Mouse (Mus musculus) thymus, adult 2 months (tissue): ENCODE data around the gene Marveld1. TPM values are rescaled to one million over a fixed set of nuclear protein-coding genes. Genes with fewer than 3 reads are reported as not detected.

Experiments
- DNase-seq: peaks from one replicate; pipeline ENCODE4 v3.0.0; 2021
- H3K27ac ChIP-seq: fragments of 200-500 bp; 2 replicates; pipeline ENCODE4 v1.5.1; 2012; ENCODE audit warnings: low read length, control low read depth; ENCODE audit not compliant: control insufficient read depth, insufficient read depth
- H3K27me3 ChIP-seq: fragments of 200-500 bp; 2 replicates; pipeline ENCODE4 v1.6.1; 2012; ENCODE audit warnings: mild to moderate bottlenecking, low read length, moderate library complexity, mixed read lengths; ENCODE audit not compliant: control insufficient read depth, insufficient read depth
- H3K36me3 ChIP-seq: fragments of 200-500 bp; 2 replicates; pipeline ENCODE4 v1.6.1; 2012; ENCODE audit warnings: mild to moderate bottlenecking, low read length, moderate library complexity; ENCODE audit not compliant: control insufficient read depth, insufficient read depth
- H3K4me1 ChIP-seq: fragments of 200-500 bp; replicated peaks from 2 replicates; pipeline ENCODE4 v1.6.1; 2012; ENCODE audit warnings: low read length; ENCODE audit not compliant: control insufficient read depth, insufficient read depth
- H3K4me3 ChIP-seq: fragments of 200-500 bp; 2 replicates; pipeline ENCODE4 v1.5.1; 2012; ENCODE audit warnings: mild to moderate bottlenecking, low read length, control low read depth, moderate library complexity; ENCODE audit not compliant: control insufficient read depth, insufficient read depth
- CTCF ChIP-seq: fragments of 200-500 bp; IDR thresholded peaks from 2 replicates; pipeline ENCODE4 v1.5.1; 2012; ENCODE audit warnings: mild to moderate bottlenecking, control low read depth, low read length, moderate library complexity, borderline replicate concordance; ENCODE audit not compliant: control insufficient read depth, poor library complexity, insufficient read depth; ENCODE audit errors: extremely low read depth
- POLR2A ChIP-seq: fragments of 200-500 bp; IDR thresholded peaks from 2 replicates; pipeline ENCODE4 v1.6.1; 2012; ENCODE audit warnings: mild to moderate bottlenecking, low read length, control low read depth, moderate library complexity; ENCODE audit not compliant: control insufficient read depth, poor library complexity, insufficient read depth; ENCODE audit errors: extremely low read depth
- WGBS: fragments of 180-500 bp; shearing (Covaris S2); methylation state at CpG from one replicate; pipeline ENCODE4 v1.1.7; 2018; 5-methylcytosine and 5-hydroxymethylcytosine counted together
- polyA plus RNA-seq: library from polyadenylated mRNA; depleted of rRNA; stranded (reverse); fragments of >200 nt; gene quantifications from 2 replicates; pipeline ENCODE4 v1.2.3, GENCODE M21; 2012; rRNA removed

Marveld1 gene
- polyA plus RNA-seq, result 44.4 and 45.7 TPM in 2 replicates

GRCm38 (mm10) chr19:42147170-42147768 is at the start of gene Marveld1:
TSS of gene Marveld1 (plus strand) at chr19:42147400.
- peak; percentile 42 for DNase-seq
- peak within 1 kb of the TSS; percentile 53 for H3K4me3 ChIP-seq
- H3K27ac ChIP-seq, result no peak within 1 kb of the TSS
- peaks cover 16% of the 10 kb centered on the region for H3K4me1 ChIP-seq
- 3% methylated on average over 30 of the region's 57 CpGs for WGBS
- TF ChIP-seq CTCF (no peak), POLR2A (no peak)
- H3K27me3 ChIP-seq, result no peaks in the 10 kb centered on the region; the same call in 1 of the 2 replicates
- no peaks in the 10 kb centered on the region for H3K36me3 ChIP-seq

DNA sequence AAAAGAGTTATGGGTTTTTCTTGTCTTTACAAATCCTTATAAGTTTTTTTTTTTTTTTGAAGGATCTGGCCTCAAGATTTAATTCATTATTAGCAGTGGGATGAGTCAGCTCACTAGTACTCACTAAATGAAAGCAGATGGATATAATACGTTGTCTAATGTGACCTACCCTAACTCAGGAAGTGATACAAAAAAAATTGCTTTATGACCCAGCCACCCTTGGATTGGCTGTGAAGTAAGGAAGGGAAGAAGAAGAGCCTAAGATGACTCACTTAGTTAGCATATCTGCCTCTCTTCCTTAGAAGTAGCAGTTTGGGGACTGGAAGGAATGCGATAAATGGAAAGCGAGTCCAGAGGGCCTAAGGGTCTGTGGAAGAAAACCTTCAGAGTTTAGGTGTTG is 47.8 kb upstream of the Marveld1 start:
- H3K27me3 ChIP-seq, result no peaks in the 10 kb centered on the region
- WGBS, result 91% methylated on average over 3 of the region's 3 CpGs
- H3K4me3 ChIP-seq, result no peak overlapping the region
- no peak overlapping the region for H3K27ac ChIP-seq
- no peaks in the 10 kb centered on the region for H3K4me1 ChIP-seq
- no peak for TF ChIP-seq CTCF
- no peak for TF ChIP-seq POLR2A
- DNase-seq, result no peak
- peaks cover 7% of the 10 kb centered on the region; the same call in 1 of the 2 replicates for H3K36me3 ChIP-seq

- Histone ChIP-seq H3K27ac (no peak overlapping the region), H3K27me3 (no peaks in the 10 kb centered on the region), H3K4me3 (no peak overlapping the region), H3K36me3 (peaks cover 16% of the 10 kb centered on the region), H3K4me1 (no peaks in the 10 kb centered on the region)
- 96% methylated on average over 9 of the region's 9 CpGs for WGBS
- no peak for DNase-seq
- TF ChIP-seq POLR2A (no peak), CTCF (no peak)
Observed at GRCm38 (mm10) chr19:42104681-42105080, 42.5 kb upstream of the Marveld1 start.

DNA sequence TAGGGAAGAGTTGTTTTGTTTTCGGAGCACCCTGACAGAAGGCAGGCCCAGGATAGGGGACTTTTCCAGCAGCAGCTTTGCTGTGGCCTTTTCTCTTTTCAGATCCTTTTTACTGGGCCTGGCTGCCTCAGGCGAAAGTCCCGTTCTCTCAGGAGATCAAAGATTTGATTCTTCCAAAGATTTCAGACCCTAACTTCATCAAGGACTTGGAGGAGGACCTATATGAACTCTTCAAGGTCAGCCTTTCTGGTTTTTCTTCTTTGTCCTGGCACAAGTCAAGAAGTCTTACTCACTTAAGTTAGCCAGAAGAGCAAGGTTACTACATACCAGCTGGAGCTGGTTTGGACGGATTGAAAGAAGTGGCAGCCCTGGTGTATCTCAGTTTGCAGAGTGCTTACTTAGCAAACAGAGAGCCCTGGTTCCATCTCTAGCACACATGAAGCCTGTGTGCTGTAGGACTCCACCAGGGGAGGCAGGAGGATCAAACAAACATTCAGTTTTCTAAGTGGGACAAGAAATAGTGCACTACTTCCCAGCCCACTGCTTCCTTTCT is 31.3 kb upstream of the Marveld1 start:
- H3K27ac ChIP-seq, result no peak overlapping the region

DNA sequence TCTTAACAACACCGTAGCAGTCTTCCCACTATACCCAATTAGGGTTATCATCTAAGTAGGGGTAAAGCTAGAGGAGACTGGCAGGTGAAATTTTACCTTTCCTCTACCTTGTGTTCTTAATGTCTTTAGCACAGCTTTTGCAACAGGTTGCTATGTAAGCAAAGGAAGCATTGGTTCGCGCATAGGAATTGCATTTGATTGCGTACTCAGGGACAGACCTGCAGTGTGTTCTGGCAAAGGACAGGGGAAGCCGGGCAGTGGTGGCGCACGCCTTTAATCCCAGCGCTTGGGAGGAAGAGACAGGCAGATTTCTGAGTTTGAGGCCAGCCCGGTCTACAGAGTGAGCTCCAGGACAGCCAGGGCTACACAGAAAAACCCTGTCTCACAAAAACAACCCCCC is 29.1 kb upstream of the Marveld1 start:
- no peaks in the 10 kb centered on the region for H3K27me3 ChIP-seq
- H3K27ac ChIP-seq, result no peak overlapping the region
- no peak overlapping the region for H3K4me3 ChIP-seq
- H3K4me1 ChIP-seq, result no peaks in the 10 kb centered on the region
- no peak for DNase-seq
- H3K36me3 ChIP-seq, result peaks cover 22% of the 10 kb centered on the region
- over 99% methylated on average over 9 of the region's 9 CpGs for whole genome bisulfite sequencing
- TF ChIP-seq CTCF (no peak), POLR2A (no peak)

More for the DNA sequence above, 31.3 kb upstream of the Marveld1 start:
- WGBS, result 96% methylated on average over 4 of the region's 4 CpGs
- H3K27me3 ChIP-seq, result no peaks in the 10 kb centered on the region
- DNase-seq, result no peak
- no peaks in the 10 kb centered on the region for H3K4me1 ChIP-seq
- H3K4me3 ChIP-seq, result no peak overlapping the region
- peaks cover 20% of the 10 kb centered on the region for H3K36me3 ChIP-seq
- TF ChIP-seq POLR2A (no peak), CTCF (no peak)

- no peak for DNase-seq
- Histone ChIP-seq H3K36me3 (peaks cover 18% of the 10 kb centered on the region), H3K27me3 (no peaks in the 10 kb centered on the region), H3K4me1 (no peaks in the 10 kb centered on the region), H3K27ac (no peak overlapping the region), H3K4me3 (no peak overlapping the region)
- TF ChIP-seq CTCF (no peak), POLR2A (no peak)
- WGBS, result 97% methylated on average over 5 of the region's 5 CpGs
Observed at GRCm38 (mm10) chr19:42118596-42118995, 28.6 kb upstream of the Marveld1 start.
